ENCODE assay signal across 29 mouse cellular contexts in the genomic region with DNA sequence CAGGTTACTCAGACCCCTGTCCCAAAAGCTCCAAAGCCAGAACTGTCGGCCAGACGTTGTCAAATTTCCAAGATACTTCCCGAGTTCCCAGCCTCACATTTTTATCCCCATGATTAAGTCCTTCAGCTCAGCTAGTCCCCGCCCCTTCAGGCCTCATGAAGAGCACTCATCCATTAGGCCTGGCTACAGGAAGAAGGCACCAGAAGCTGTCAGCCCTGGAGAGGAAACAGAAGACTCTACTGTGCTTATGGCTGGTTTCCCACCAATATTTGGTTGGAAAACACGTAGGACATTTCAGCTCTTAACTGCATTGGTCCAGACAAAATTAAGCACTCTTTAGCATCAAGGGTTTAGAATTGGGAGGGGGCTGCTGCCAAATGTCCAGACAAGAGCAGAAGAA.
DNase-seq lines count a peak whose midpoint lies in the region; ATAC-seq and TF ChIP-seq lines count a peak whose summit lies in the region.
"Had no signal": no experiment of that assay in that cellular context is flagged by ENCODE, and none has a peak within 500 bp of the region (broad histone marks: within the 10 kb centered on the region; RNA-seq: fewer than 3 reads in every experiment).

No protein-coding gene starts in this region.

- no peaks in the 10 kb centered on the region for H3K4me1 ChIP-seq in kidney, postnatal 0 days (replicated peaks; ENCODE audit: insufficient read depth, low read length)
- no peaks in the 10 kb centered on the region for H3K4me1 ChIP-seq in lung, postnatal 0 days (ENCODE audit: insufficient read depth, low read depth, low read length)
- H3K4me1 ChIP-seq: embryonic facial prominence, embryonic 12.5 days; hindbrain, embryonic 13.5 days; limb, embryonic 10.5 days; midbrain, embryonic 12.5 days; neural tube, embryonic 12.5 days had no signal

- H3K27ac ChIP-seq in kidney, postnatal 0 days = no peak overlapping the region
- no peak overlapping the region for H3K27ac ChIP-seq in lung, postnatal 0 days (ENCODE audit: low read length)
- H3K27ac ChIP-seq: embryonic facial prominence, embryonic 12.5 days; hindbrain, embryonic 13.5 days; limb, embryonic 10.5 days; limb, embryonic 15.5 days; liver, embryonic 14.5 days; midbrain, embryonic 12.5 days; neural tube, embryonic 12.5 days had no signal

- no peaks in the 10 kb centered on the region for H3K36me3 ChIP-seq in kidney, postnatal 0 days (ENCODE audit: insufficient read depth, low read length)
- no peaks in the 10 kb centered on the region for H3K36me3 ChIP-seq in lung, postnatal 0 days (ENCODE audit: insufficient read depth, low read length)
- H3K36me3 ChIP-seq: embryonic facial prominence, embryonic 12.5 days; hindbrain, embryonic 13.5 days; limb, embryonic 10.5 days; limb, embryonic 15.5 days; midbrain, embryonic 12.5 days; neural tube, embryonic 12.5 days had no signal

- no peaks in the 10 kb centered on the region for H3K27me3 ChIP-seq in kidney, postnatal 0 days (ENCODE audit: insufficient read depth, low read length)
- H3K27me3 ChIP-seq in lung, postnatal 0 days (replicated peaks; ENCODE audit: insufficient read depth, low read length) = no peaks in the 10 kb centered on the region
- H3K27me3 ChIP-seq: embryonic facial prominence, embryonic 12.5 days; hindbrain, embryonic 13.5 days; neural tube, embryonic 12.5 days had no signal

- no peak for TF ChIP-seq CTCF in kidney, postnatal 0 days (IDR thresholded peaks at IDR 0.05; ENCODE audit: low read depth)
- TF ChIP-seq CTCF in lung, postnatal 0 days (IDR thresholded peaks at IDR 0.05) = no peak

- no peak overlapping the region for H3K4me2 ChIP-seq in kidney, postnatal 0 days (ENCODE audit: low read length)
- no peak overlapping the region for H3K4me2 ChIP-seq in lung, postnatal 0 days (replicated peaks; ENCODE audit: low read depth, low read length)
- H3K4me2 ChIP-seq: embryonic facial prominence, embryonic 12.5 days; heart, embryonic 11.5 days; hindbrain, embryonic 13.5 days; limb, embryonic 15.5 days; midbrain, embryonic 12.5 days; neural tube, embryonic 12.5 days had no signal

- no peaks in the 10 kb centered on the region for H3K9me3 ChIP-seq in kidney, postnatal 0 days (replicated peaks; ENCODE audit: low read length)
- H3K9me3 ChIP-seq in lung, postnatal 0 days (ENCODE audit: low read length) = no peaks in the 10 kb centered on the region
- H3K9me3 ChIP-seq: embryonic facial prominence, embryonic 12.5 days; hindbrain, embryonic 13.5 days; limb, embryonic 10.5 days; limb, embryonic 15.5 days; midbrain, embryonic 12.5 days; neural tube, embryonic 12.5 days had no signal

- DNase-seq in cerebellum, postnatal 10 days = peak; percentile 31 to 36
- no peak for DNase-seq in cerebellum, adult 11 months
- peak; percentile 26 for DNase-seq in kidney, postnatal 0 days (ENCODE audit: low spot score)
- DNase-seq in kidney, postnatal 14 days = no peak
- DNase-seq in lung, postnatal 0 days (ENCODE audit: low spot score) = peak; percentile 25
- DNase-seq in lung, postnatal 36 days = no peak
- DNase-seq in ovary, adult 18-20 months (ENCODE audit: low spot score) = no peak
- no peak for DNase-seq in adrenal gland, postnatal 4 days (ENCODE audit: low spot score in 2 of 2)
- DNase-seq: adrenal gland, adult 8-10 months; cerebellum, adult 9-10 months; embryo, embryonic 11 days; gastrocnemius, postnatal 25 days; heart, adult 18-20 months; heart, postnatal 36 days; kidney, adult 2 months; kidney, postnatal 4 days; lung, adult 2 months; thymus, adult 2 months; thymus, postnatal 36 days had no signal

- ATAC-seq in kidney, postnatal 0 days (replicated peaks; ENCODE audit: low FRiP score, low read depth) = no peak
- ATAC-seq in lung, postnatal 0 days = no peak
- ATAC-seq: forebrain, embryonic 14.5 days had no signal

- H3K4me3 ChIP-seq in kidney, postnatal 0 days (replicated peaks; ENCODE audit: low read depth, low read length) = no peak overlapping the region
- H3K4me3 ChIP-seq in lung, postnatal 0 days (ENCODE audit: low read depth, low read length) = no peak overlapping the region
- H3K4me3 ChIP-seq: embryonic facial prominence, embryonic 12.5 days; hindbrain, embryonic 13.5 days; limb, embryonic 10.5 days; limb, embryonic 15.5 days; midbrain, embryonic 12.5 days; myocyte; neural tube, embryonic 12.5 days had no signal

- H3K9ac ChIP-seq in kidney, postnatal 0 days (ENCODE audit: low read depth, low read length) = no peak overlapping the region
- H3K9ac ChIP-seq in lung, postnatal 0 days (replicated peaks; ENCODE audit: low read depth) = no peak overlapping the region
- H3K9ac ChIP-seq: embryonic facial prominence, embryonic 12.5 days; hindbrain, embryonic 13.5 days; limb, embryonic 15.5 days; liver, embryonic 14.5 days; midbrain, embryonic 12.5 days; neural tube, embryonic 12.5 days had no signal

- TF ChIP-seq EP300 in lung, postnatal 0 days (IDR thresholded peaks at IDR 0.05) = no peak

- WGBS in kidney, postnatal 0 days = 63% methylated on average over 5 of the region's 5 CpGs
- WGBS in lung, postnatal 0 days = 39% methylated on average over 5 of the region's 5 CpGs

Comparison
In these comparisons a context has a peak if more than half of its experiments do, and no peak if none do; other contexts are left out.
1. DNase-seq: peak in cerebellum, postnatal 10 days (2 of 2), kidney, postnatal 0 days (single experiment) and lung, postnatal 0 days (single experiment); none in cerebellum, adult 11 months (single experiment), kidney, postnatal 14 days (single experiment), lung, postnatal 36 days (single experiment), ovary, adult 18-20 months (single experiment) and adrenal gland, postnatal 4 days (0 of 2).